Mouse (Mus musculus): ENCODE measurements around the gene Phf14. TPM values are rescaled to one million over a fixed set of nuclear protein-coding genes. Genes with fewer than 3 reads are reported as not detected.

Gene Phf14
- total and polyA plus RNA-seq, 3 experiments = 25.7 to 58.7 (median 29.6) TPM

DNA sequence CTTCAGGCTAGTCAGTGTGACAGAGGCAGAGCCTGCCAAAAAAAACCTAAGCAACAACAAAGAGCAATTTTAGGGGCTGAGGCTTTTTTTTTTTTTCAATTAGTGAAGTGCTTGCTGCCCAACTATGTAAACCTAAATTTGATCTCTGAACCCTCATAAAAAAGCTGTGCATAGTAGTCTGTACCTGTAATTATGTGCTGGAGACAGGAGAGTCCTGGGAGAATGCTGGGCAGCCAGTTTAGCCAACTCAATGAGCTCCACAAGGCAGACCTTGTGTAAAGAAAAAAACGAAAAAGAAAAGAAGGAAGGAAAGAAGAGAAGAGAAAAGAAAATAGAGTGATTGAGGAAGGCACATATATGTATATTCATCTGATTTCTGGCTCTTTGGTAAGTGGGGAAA lies 112.1 kb downstream of the Phf14 start:
- no peak overlapping the region for H3K9ac ChIP-seq (ENCODE audit: control insufficient read depth, low read depth, low read length, poor library complexity, severe bottlenecking)
- TF ChIP-seq NELFE (IDR thresholded peaks at IDR 0.05; ENCODE audit: low read depth, low read length) = no peak
- no peak for TF ChIP-seq KAT2A (conservative IDR thresholded peaks at IDR 0.05; ENCODE audit: low read depth, low read length)
- TF ChIP-seq JUND (IDR thresholded peaks at IDR 0.05; ENCODE audit: low read depth, low read length) = no peak
- no peak for TF ChIP-seq TCF12 (IDR thresholded peaks at IDR 0.05; ENCODE audit: low read depth, low read length)
- no peak for TF ChIP-seq CHD2 (IDR thresholded peaks at IDR 0.05; ENCODE audit: low read length)
- no peak for TF ChIP-seq POLR2AphosphoS2 (IDR thresholded peaks at IDR 0.05; ENCODE audit: low read length)
- TF ChIP-seq EP300 (IDR thresholded peaks at IDR 0.05; ENCODE audit: low read depth in 1 of 2, low read length in 2 of 2) = no peak
- no peak for TF ChIP-seq ZMIZ1 (IDR thresholded peaks at IDR 0.05; ENCODE audit: low read depth, low read length)
- no peak for TF ChIP-seq RCOR1 (IDR thresholded peaks at IDR 0.05; ENCODE audit: low read depth, low read length)
- no peak for TF ChIP-seq BHLHE40 (IDR thresholded peaks at IDR 0.05; ENCODE audit: borderline replicate concordance, low read depth, low read length)
- no peak for TF ChIP-seq ELF1 (IDR thresholded peaks at IDR 0.05; ENCODE audit: low read depth, low read length)
- no peak for TF ChIP-seq GATA1 (IDR thresholded peaks at IDR 0.05; ENCODE audit: low read depth, low read length)
- no peak for TF ChIP-seq E2F4 (IDR thresholded peaks at IDR 0.05; ENCODE audit: borderline replicate concordance, low read depth, low read length)
- no peak for TF ChIP-seq USF1 (IDR thresholded peaks at IDR 0.05; ENCODE audit: low read depth, low read length)
- no peak for TF ChIP-seq HCFC1 (IDR thresholded peaks at IDR 0.05; ENCODE audit: low read depth, low read length)
- no peak for TF ChIP-seq SIN3A (IDR thresholded peaks at IDR 0.05; ENCODE audit: low read length)
- no peak overlapping the region for H3K4me3 ChIP-seq (ENCODE audit: control insufficient read depth in 1 of 2, insufficient read depth in 1 of 2, low read depth in 2 of 2, low read length in 2 of 2)
- no peak for DNase-seq (ENCODE audit: low read depth, low spot score)
- no peaks in the 10 kb centered on the region for H3K4me1 ChIP-seq (ENCODE audit: control insufficient read depth in 1 of 2, insufficient read depth in 2 of 2, low read length in 2 of 2)
- no peaks in the 10 kb centered on the region for H3K27me3 ChIP-seq (ENCODE audit: control insufficient read depth in 1 of 2, insufficient read depth in 2 of 2, low read length in 2 of 2)
- H3K9me3 ChIP-seq (replicated peaks; ENCODE audit: insufficient read depth, low read length) = no peaks in the 10 kb centered on the region
- H3K79me2 ChIP-seq (ENCODE audit: control insufficient read depth, insufficient read depth, low read length, poor library complexity) = no peaks in the 10 kb centered on the region
- H3K36me3 ChIP-seq (ENCODE audit: control insufficient read depth in 1 of 2, insufficient read depth in 2 of 2, low read length in 2 of 2) = no peaks in the 10 kb centered on the region
- no peak overlapping the region for H3K27ac ChIP-seq (ENCODE audit: control insufficient read depth, low read depth, low read length)

DNA sequence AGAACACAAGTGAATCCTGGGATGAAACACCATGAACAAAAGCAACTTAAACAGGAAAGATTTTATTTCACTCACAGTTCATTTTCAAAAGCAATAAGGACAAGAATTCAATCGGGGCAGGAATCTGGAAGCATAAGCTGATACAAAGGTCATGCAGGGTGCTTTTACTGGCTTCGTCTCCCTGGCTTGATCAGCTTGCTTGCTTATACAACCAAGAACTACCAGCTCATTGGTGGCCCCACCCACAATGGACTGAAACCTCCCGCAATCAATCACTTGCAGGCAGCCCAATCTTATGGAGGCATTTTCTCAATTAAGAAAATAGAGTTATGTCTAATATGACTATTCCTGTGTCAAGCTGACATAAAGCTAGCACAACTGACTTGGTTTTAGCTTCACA lies 112.5 kb downstream of the Phf14 start:
- no peak for DNase-seq (ENCODE audit: low read depth, low spot score)
- TF ChIP-seq MXI1 (IDR thresholded peaks at IDR 0.05; ENCODE audit: low read depth, low read length) (no peak), MEF2A (IDR thresholded peaks at IDR 0.05; ENCODE audit: extremely low read depth, insufficient replicate concordance, low read depth, low read length, poor library complexity, severe bottlenecking) (no peak), MAZ (IDR thresholded peaks at IDR 0.05; ENCODE audit: low read depth, low read length) (no peak), TBP (IDR thresholded peaks at IDR 0.05; ENCODE audit: low read depth, low read length) (no peak), NRF1 (IDR thresholded peaks at IDR 0.05; ENCODE audit: insufficient read depth, low read depth, low read length, poor library complexity, severe bottlenecking) (no peak), ZKSCAN1 (IDR thresholded peaks at IDR 0.05; ENCODE audit: low read depth, low read length) (no peak), USF1 (IDR thresholded peaks at IDR 0.05; ENCODE audit: low read depth, low read length) (no peak), ZMIZ1 (IDR thresholded peaks at IDR 0.05; ENCODE audit: low read depth, low read length) (no peak)
- Histone ChIP-seq H3K4me1 (ENCODE audit: control insufficient read depth in 1 of 2, insufficient read depth in 2 of 2, low read length in 2 of 2) (no peaks in the 10 kb centered on the region), H3K27ac (ENCODE audit: control insufficient read depth, low read depth, low read length) (no peak overlapping the region), H3K79me2 (ENCODE audit: control insufficient read depth, insufficient read depth, low read length, poor library complexity) (no peaks in the 10 kb centered on the region), H3K27me3 (ENCODE audit: control insufficient read depth in 1 of 2, insufficient read depth in 2 of 2, low read length in 2 of 2) (no peaks in the 10 kb centered on the region), H3K4me3 (ENCODE audit: control insufficient read depth in 1 of 2, insufficient read depth in 1 of 2, low read depth in 2 of 2, low read length in 2 of 2) (no peak overlapping the region), H3K9ac (ENCODE audit: control insufficient read depth, low read depth, low read length, poor library complexity, severe bottlenecking) (no peak overlapping the region), H3K9me3 (replicated peaks; ENCODE audit: insufficient read depth, low read length) (no peaks in the 10 kb centered on the region), H3K36me3 (ENCODE audit: control insufficient read depth in 1 of 2, insufficient read depth in 2 of 2, low read length in 2 of 2) (no peaks in the 10 kb centered on the region)
